Mouse (Mus musculus) neural tube, embryonic 10.5 days (tissue): ENCODE measurements around the gene Ptprd.

Experiments
- DNase-seq: peaks from one replicate; pipeline ENCODE4 v3.0.0-alpha.2; 2017; ENCODE audit warnings: low spot score; ENCODE audit errors: extremely low spot score

Gene Ptprd

GRCm38 (mm10) chr4:76941382-76942360, 1270.1 kb downstream of the Ptprd start:
- DNase-seq: no peak

- no peak for DNase-seq
Observed at GRCm38 (mm10) chr4:76931559-76931958, 1280.2 kb downstream of the Ptprd start.

DNA sequence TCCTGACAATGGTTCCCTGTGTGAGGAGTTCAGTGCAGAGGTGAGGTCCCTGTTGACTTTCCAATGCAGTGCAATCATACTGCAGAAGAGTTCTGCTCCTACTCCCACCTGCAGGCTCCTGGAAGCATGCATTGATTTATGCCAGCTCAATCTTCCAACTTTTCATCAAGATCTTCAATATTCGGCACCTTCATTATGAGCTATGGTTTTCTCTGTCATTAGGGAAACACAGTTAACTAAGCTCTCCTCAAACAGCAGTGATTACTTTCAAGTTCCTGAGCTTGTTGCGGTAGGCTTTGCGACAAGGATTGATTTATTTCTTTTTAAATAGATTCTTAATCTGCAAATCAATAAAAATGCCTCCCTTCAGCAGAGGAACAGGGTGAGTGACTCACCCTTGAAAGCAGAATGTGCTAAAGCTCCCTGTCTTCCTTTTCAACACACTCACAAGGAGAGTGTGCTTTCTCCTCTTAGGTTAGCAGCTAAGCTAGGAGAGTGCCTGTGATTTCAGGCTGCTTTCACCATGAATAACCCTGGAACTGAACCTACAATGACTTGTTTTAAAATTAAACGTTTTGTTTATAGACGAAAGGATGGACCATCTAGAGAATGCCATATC, 1298.1 kb downstream of the Ptprd start:
- DNase-seq: no peak

DNA sequence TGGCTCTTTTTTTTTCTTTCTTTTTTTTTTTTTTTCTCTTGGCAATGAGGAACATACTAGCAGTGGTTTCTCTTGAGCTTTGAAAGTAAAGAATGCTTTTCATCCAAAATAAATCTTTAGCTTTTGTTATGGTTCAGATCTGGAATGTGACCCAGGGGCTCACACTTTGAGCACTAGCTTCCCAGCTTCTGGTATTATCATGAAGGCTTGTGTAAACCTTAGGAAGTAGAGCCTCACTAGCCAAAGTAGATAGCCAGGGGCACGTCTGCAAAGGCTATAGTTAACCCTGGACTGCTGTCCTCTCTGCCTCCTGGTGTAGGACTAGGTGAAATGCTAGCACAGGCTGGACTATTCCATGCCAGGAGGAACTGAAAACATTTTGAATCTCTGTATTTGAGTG, 1310.1 kb downstream of the Ptprd start:
- DNase-seq: peak; percentile 18

GRCm38 (mm10) chr4:76889669-76890068, 1322.1 kb downstream of the Ptprd start:
- DNase-seq: no peak

- DNase-seq: no peak
Observed at GRCm38 (mm10) chr4:76881610-76882009, 1330.2 kb downstream of the Ptprd start.

DNA sequence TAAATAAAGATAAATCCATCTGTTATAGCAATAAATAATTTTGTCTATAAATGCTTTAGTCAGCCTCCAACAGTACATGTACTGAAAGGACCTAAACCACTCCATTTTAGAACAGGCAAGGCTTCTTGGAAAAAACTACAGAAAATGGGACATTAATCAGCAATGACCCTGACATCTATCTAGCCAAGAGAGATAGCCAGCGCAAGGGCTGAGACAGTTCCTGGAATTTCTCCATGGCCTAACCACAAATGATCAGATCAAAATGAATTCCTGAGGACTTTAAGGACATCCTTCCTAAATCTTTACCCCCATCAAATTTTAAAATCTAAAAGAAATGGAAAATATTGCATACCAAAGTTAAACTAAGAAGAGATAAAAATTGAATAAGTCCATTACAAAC, 1340.8 kb downstream of the Ptprd start:
- no peak for DNase-seq

DNA sequence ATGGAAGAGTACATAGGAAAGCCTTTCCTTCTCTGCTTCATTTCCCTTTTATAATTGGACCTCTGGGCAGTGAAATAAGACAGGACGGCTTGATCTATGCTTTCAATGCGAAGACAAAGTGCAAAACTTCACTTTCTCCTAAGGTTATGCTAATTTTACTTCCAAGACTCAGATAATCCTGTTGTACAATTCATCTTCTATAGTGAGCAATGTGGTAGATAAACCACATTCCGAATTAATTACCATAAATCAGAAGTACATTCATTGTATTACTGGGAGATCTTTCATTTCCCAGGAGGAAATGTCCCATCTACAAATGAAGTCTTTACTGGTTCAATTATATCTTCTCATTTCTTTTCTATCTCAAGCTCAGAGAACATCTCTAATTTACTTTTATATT, 1346.2 kb downstream of the Ptprd start:
- no peak for DNase-seq

DNA sequence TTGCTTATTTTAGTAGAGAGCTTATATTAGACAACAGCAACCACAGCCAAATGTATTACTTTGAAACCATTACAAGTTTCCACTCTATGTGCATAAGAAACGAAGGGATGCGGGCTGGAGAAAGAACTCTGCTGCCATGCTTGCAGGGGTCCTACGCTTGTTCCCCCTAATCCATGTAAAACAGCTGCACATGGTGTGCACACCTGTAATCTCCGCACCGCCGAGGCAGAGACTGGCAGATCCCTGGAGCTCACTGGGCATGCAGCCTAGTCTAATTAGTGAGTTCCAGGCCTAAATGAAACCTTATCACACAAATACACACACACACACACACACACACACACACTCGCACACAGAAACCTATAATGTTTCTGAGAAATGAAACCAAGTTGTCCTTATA, 1365.5 kb downstream of the Ptprd start:
- DNase-seq: no peak

DNA sequence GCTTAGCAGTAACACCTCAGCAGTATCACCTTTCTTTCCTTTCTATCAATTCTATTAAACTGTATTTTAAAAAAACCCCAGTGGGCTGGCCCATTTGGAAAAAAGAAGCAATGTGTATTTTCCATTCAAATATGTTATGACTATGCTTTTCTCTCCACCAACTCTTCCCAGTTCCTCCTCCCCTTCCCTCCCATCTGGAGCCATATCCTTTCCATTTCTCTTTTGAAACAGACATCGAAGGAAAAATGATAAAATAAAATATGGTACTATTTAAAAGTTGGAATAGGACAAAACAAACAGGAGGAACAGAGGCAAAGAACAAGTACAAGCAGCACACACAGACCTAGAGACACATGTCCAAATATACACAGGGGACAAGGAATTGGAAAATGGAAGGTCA, 1372.7 kb downstream of the Ptprd start:
- DNase-seq: no peak

GRCm38 (mm10) chr4:76812138-76812537, 1399.6 kb downstream of the Ptprd start:
- DNase-seq: no peak

DNA sequence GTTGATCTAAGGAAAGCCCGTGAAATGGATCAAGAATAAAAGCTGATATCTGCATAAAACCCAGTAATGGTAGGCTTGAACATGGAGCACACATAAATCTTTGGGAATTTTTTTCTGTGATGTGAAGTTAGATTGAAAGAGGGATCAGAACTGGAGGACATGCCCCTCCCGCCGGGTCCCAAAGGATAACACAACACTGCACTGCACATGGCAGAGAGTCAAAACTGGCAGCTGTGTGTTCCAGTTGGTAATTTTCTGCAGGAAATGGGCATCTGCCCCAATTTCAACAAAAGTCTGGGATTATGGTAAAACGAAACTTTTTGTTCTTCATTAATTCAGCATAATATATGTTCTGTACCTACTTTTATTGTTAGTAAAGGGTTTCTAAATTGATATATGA, 1409.1 kb downstream of the Ptprd start:
- no peak for DNase-seq

DNA sequence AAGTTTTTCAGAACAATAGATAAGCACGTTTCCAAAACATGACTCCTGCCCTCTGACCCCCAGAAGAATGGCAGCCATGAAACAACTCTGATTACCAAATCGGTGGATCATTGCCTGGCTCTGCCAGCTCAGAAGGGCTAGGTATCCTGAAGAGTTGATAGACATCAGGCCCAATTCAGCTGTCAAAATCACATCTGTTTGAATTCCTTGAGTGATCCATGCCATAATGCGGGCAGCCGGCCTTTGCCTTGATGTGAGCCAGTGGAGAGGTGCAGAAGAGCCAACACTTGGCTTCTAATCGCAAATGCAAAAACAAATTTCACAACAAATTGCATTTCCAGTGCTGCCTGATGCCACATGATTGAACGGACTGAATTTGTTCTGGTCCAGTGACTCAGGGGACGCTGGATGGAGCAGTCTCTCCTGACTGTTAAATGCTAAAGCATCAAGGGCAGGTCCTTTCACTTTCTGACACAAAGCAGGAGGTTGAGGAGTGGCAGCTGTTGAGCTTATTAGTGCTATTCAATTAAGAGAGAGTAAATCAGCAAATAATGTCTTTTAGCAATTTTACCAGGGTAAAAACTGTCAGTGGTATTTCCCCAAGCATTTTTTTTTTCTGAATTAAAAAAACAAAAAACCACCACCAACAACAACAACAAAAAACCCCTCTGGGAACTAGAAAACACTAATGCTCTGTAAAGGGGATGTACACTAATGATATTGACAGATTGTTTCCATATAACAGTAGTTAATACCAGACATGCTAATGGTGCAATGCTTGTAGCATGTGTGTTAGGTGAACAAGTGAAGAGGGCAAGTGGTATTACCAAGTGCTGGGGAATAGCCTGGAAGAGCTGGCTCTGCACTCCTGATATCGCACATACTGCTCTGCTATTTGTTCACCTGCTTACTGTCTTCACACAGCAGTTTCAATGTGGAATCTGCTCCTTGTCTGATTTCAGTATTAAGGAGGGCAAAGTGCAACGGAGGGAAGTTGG, 1413.5 kb downstream of the Ptprd start:
- DNase-seq: peak; percentile 13

- DNase-seq: no peak
Observed at GRCm38 (mm10) chr4:76785389-76785788, 1426.4 kb downstream of the Ptprd start.

DNA sequence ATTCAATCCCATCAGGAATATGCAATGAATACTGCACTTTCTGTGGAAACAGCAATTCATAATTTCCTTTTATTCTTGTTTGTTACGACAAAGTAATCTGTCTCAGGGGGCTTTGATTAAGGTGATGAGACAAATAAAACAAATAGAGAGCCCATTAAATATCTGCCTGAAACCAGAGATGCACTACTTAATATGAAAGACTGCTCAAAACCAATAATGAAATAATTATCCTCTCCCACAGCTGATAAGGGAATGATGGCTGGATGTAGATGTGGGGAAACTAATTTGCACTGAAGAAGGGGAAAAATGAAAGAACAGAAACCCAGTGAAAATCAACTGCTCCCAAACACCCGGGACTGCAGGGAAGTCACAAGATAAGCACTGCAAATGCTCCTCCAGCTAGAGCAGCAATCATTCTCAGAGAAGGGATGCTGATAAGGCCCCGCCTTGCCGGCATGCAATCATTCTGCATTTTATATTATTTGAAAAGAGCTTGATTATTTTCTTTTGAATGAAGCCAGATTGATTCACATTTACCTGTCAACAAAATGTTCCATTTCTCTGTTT, 1432.1 kb downstream of the Ptprd start:
- no peak for DNase-seq

GRCm38 (mm10) chr4:76766918-76767317, 1444.8 kb downstream of the Ptprd start:
- DNase-seq: no peak

GRCm38 (mm10) chr4:76766429-76766828, 1445.3 kb downstream of the Ptprd start:
- no peak for DNase-seq

DNA sequence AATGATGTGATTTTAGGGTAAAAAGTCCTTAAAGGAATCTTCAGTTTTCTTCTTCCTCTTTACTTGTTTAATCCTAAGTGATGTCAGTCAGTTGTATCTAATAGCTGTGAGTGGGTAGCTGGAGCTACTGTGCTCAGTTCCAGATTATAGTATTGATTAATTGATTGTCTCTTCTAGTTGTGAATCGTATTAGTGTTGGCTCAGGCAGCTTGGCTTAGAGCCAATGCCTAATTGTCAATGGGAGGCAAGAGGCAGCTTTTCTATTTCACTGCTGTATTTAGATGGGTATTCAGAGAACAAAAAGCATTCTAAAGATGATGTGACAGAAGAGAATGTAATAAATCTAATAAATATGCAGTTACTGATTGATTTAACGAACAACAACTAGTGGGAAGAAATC, 1461.1 kb downstream of the Ptprd start:
- no peak for DNase-seq

DNA sequence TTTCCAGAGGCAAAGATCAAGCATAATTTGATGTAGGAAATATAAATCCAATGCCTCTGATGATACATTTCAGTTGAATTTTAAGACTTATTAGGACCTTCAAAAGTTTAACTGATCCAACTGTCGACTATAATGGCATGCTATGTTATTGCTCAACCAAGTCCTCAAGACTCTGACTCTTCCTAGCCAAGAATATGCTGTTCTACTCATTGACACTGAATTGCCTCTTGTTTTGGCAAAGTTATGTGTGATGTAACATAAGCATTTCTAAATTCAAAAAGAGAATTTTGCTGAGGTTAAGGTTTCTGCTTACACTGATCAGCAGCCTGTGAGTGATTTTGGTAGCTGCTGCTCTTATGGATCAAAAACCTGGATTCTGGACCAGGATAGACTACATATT, 1475.9 kb downstream of the Ptprd start:
- DNase-seq: no peak

- no peak for DNase-seq
Observed at GRCm38 (mm10) chr4:76675726-76676125, 1536.0 kb downstream of the Ptprd start.

DNA sequence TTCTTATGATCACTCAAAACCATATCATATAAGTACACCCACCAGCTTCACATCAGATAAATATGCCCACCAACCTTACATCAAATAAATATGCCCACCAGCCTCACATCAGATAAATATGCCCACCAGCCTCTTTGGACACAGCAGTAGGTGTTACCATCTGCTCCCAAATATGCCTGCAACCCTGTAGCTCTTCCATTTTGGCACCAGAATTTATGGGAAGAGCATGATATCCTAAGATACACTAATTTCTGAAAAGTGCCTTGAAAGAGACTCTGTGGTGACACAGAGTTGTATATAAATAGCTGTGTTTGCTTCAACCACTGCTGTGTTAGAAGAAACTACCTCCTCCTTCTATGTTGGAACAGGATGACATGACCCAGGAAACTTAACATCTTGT, 1538.5 kb downstream of the Ptprd start:
- DNase-seq: no peak
